Mouse (Mus musculus) cerebellum, adult 9-11 months (tissue): ENCODE results near the gene Ntm.

Source experiments
- DNase-seq: peaks from one replicate; pipeline ENCODE4 v3.0.0; 2022

Ntm gene

DNA sequence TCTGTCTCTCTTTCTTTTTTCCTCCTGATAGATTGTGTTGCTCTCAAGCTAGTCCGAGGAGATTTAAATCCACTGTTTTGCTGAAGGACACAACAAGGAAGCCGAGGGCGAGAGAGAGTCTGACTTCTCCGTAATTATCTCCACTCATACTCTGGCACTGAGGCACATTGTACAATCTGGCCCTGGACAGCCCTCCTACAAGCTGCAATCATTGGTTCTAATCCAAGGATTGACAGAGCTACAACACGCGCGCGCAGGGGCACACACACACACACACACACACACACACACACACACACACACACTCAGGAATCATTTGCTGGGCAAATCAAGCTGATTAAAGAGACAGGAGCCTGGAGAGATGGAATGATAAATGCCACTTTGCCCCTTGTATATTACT, at the start of gene Ntm:
Ntm (minus strand) TSS at position 164 of the 400 bp plus-strand sequence.
- peak; percentile 85 for DNase-seq

- no peak for DNase-seq
Measured at GRCm38 (mm10) chr9:30005701-30006100, 42.8 kb upstream of the Ntm start.

- peak; percentile 73 for DNase-seq
Measured at GRCm38 (mm10) chr9:30003612-30004011, 40.7 kb upstream of the Ntm start.

- no peak for DNase-seq
Measured at GRCm38 (mm10) chr9:29981177-29981915, 18.4 kb upstream of the Ntm start.

DNA sequence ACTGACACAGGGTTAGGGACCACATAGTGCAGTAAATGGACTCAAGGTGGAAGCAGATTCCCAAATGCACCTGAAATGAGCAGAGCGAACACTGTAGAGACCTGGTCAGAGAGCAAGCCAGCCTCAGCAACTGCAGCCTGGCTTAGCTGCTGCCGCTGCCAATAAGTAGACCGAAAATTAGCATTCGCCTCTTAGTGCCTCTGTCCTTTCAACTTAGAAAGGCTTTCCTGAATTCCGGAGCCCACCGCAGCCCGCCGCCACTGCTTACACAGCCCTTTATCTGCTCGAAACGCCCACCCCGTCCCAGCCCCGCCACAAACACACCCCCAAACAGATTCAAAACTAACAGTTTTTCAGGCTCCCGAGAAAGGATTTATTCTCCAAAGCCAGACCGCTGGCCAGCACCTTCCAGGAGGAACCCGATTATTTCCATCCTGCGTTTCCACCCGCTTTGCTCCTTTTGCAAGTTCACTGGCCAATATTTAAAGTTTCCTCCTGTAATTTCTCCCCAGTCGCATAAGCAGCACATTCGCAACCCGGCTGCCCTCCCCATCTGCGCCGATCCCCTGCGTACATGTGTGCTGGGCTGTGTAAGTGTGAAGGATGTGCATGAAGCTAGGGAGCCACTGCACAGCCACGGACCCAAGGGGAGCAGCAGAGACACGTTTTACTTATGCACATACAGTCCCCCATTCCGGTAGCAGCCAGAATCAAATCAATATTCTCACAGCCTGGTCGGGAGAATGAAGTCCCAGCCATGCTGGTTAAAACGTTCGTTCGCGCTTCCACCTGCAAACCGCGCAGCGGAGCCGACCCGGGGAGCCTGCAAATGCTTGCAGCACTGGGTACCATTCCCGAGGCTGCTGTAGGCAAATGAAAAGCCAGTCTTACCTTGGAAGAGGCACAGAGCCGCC, 730 bp downstream of the Ntm start:
- DNase-seq, result peak; percentile 46

- DNase-seq, result no peak
Measured at GRCm38 (mm10) chr9:29961512-29961911, 1.4 kb downstream of the Ntm start.

GRCm38 (mm10) chr9:29960741-29961140, 2.2 kb downstream of the Ntm start:
- DNase-seq, result no peak

DNA sequence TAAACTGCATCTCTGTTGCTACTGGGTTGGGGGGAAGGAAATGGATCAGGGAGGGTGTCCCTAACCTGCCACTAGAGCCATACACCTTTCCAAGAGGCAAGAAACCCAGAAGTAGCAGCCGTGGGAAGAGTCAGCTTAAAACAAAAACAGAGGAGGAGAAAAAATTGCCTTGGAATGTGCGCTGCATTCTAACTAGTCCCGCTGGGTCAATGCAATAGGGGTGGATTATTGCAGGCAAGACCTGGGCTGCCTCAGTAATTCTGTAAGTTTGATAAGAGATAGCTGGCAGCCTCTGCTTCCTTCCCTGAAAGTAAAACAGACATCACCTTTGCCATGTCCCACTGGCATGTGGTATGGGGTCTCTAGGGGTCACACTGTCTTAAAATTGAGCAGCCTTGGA, 2.7 kb downstream of the Ntm start:
- no peak for DNase-seq

DNA sequence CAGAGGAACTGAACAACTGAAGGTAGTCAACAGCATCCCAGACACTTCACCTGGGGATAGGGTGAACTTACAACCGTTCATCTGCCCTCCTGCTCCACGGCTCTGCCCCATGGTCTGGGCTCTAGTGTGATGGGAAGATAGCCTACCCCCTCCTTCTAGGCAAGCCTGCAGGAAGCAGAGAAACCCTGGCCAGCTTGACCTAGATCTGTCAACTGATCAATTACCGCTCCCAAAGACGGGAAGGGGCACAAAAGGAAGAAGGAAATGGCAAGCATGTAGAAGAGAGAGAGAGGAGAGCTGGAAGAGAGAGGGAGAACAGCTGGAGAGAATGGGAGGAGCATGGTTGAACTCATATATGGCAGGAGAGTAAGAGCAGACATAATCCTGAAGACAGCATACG, 6.0 kb downstream of the Ntm start:
- DNase-seq, result no peak

DNA sequence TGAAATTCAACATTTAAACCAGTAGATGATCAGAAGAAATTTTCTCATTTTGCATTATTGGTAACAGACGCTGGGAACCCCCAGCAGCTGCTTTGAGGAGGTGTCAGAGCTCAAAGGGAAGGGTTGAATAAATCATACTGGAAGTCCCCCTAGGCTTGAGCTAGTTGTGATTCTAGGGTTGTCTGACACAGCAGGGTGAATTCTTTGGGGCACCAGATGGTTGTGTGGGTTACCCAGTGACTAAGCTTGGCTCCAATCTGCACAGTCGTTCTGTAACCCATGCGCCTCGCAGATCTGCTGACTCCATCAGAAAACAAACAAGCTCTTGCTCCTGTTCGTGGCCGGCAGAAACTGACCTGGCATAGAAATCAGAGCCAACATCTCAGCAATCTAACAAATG, 8.9 kb downstream of the Ntm start:
- DNase-seq, result peak; percentile 71

DNA sequence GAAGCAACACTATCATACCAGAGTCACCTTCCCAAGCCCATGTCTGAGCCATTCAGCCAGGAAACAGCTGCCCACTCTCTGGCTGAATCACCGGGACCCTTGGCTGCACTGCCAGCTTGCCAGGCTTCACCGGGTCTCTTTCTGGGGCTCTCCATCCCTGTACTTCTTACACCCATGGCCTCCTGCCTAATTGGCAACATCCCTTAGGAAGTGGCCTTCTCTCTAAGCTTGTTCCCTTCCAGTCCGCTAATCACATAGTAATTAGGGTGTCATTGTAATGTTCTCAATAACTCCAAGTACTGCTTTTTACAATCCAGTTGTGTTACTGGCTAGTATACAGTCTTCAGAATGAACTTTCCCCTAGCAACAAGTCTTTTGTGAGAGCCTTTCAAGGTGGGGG, 13.9 kb downstream of the Ntm start:
- no peak for DNase-seq

- DNase-seq, result no peak
Measured at GRCm38 (mm10) chr9:29943209-29944070, 19.5 kb downstream of the Ntm start.

DNA sequence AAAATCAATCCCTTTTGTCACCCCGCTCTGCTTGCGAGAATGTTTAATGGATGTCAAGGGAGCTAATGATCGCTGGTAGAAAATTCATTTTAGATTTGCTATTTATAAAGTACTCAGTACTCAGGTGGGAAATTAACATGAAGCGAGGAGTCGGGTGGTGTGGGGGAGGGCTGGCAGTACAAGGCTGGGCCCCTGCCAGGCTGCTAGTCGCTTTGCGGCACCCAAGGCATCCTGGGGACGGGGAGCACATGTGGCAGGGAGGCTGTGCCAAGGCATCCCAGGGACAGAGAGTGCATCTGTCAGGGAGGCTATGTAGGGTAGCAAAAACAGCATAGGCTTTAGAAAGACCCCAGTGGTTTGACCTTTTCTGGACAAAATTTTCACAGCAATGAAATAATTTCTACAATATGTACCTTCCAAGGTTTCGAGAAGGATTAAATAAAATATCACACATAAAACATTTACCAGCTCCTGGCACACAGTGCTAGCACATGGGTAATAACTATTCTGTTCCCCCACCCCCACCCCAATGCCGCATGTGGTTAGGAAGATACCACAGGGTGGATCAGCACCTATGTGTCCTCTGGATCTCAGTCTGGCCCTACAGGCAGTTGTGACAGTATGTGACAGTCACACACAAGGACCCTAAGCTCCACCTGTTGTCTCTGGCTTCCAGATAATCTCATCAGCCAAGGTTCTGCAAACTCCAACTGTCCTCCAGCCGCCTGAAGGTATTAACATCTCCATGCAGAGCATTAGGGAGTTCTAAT, 20.6 kb downstream of the Ntm start:
- no peak for DNase-seq

DNA sequence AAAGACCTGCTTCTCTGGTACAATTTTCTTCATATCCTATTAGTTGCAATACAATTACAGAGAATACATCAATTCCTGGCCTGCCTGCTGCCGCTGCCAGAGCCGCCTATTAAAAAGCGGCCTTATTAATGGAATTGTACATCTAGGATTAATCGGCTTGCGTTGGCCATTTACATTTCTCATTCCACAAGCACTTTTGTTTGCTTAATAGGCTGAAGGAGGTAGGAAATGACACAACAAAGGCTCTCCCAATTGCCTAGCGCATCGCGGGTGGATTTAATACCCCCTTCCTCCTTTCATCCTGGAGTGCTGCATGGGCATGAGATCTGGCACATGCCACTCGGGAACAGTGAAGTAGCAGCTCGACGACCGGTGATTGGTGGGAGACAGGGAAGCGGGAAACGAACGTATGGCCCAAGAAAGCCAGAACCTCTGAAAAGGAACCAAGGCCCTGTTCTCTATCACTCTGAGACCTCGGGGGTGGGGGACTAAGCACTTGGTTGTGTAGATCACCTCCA, 23.4 kb downstream of the Ntm start:
- DNase-seq, result no peak

DNA sequence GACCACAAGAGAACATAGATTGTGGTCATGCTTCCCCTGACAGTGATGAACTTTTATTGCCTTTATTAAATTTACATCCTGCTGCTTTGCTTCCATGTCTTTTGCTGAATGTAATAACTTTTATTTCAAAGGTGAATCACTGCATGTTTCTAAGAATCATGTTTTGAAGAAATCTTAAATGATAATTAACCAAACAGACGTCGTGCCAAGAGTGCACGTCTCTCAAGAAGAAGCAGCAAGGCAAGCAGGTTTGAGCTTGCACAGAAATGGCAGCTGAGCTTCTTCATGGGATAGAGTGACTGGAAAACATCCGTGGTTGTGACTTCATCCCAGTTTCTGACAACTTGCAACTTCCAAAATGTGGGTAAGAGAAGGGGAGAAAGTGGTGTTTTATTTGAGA, 34.1 kb downstream of the Ntm start:
- DNase-seq, result no peak

GRCm38 (mm10) chr9:29925382-29925781, 37.6 kb downstream of the Ntm start:
- DNase-seq, result no peak

DNA sequence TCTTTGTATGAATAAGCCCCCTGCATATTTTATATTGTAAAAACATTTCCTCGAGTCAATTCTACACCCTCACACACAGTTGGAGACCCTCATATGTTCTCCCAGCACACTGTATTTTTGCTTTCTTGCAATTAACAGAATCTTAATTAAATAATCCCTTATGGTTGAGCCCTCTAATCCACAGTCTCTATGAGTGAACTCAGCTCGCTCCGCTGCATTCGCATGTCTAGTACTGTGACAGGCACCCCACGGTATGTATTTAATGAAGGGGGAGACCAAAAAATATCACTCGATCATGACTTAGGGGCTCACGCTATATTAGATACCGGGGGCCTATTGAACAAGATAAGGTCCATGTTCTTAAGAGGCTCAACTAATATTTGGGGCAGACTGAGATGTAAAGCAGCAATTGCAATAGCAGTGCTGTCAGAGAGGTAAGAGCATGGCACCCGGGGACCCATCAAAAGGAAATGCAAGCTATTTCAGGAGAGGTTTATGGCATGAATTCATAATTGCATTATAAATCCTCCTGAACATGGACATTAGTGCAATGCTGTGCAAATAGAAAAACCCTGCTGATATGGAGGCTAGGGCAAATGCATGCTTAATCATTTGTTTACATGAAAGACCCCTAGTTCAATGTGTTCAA, 64.4 kb downstream of the Ntm start:
- DNase-seq, result no peak

DNA sequence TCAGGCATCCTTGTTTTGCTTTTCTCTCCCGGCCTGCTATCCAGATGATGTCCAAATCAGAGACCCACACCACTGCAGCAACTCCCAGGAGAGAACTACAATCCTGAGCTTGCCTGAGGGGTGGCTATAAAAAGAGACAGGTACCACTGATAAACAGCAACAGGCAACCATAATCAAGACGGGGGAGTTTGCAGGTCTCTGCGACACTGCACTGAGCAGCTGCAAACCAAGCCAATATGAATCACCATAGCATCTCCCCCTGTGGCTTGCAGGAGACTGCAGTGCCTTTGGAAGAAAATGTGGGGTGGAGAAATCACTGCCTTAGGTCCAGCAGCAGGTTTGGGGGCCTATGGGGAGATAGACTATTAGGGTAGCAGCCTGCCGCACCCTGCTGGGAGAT, 65.5 kb downstream of the Ntm start:
- no peak for DNase-seq

- no peak for DNase-seq
Measured at GRCm38 (mm10) chr9:29892792-29893191, 70.1 kb downstream of the Ntm start.

DNA sequence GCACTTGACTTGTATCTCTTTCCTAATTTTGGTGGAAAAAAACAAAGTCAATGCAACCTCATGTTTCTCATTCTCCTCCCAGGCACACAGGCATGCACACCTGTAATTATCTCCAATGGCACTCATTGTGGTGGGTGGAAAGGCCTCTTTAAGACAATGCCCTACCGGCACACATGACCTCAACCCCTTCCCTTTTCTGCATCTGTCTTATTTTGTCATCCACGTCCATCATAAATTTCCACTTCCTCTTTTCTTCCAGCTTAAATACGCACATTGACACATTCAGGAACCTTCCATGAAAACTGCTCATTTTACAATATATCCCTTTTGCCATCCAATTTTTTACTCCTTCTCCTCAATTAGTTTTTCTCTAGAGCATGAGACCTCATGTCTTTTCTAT, 74.2 kb downstream of the Ntm start:
- no peak for DNase-seq

DNA sequence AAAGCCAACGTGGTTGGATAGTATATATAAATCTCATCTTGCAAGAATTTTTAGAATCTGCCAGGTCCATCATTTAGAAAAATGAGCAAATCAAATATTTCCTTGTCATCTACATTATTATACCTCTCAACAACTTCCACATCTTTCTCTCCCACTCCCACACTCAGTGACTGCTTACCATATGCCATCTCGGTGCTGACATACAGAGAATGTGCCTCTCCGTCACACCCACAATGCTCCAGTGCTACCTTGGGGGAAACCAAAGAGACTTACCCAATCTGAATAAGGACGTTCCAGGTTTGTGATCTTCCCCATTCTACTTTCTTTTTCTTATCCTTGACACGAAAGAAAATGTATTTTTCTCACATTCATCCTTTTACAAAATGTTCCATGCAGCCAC, 75.0 kb downstream of the Ntm start:
- no peak for DNase-seq

DNA sequence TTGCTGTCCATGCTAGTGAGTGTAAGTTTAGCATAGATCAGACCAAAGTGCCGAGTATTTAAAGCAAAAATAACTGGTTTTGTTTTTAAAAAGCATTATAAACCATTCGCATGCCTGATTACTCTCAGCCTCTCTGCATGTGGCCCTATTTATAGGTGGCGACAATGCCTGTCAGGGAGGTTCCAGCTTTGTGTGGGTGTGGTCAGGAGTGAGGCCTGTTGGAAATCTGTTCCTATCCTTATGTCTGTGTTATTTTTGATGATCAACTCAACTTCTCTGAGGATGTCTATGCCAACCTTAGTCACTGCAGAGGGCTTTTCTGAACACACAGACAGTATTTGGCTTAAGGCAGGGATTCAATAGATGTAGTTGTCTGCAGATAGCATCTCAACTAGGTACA, 78.9 kb downstream of the Ntm start:
- no peak for DNase-seq
